Mouse (Mus musculus): ENCODE measurements around the gene Cacna2d3. TPM values are rescaled to one million over a fixed set of nuclear protein-coding genes. Genes with fewer than 3 reads are reported as not detected.
A peak's percentile ranks its signal among the peaks of the same experiment; 100 is the strongest.

The Cacna2d3 gene
- polyA plus RNA-seq, 1 experiment from 2014 or later: 16.2 TPM

- Histone ChIP-seq H3K4me1 (ENCODE audit: control insufficient read depth, insufficient read depth, low read length) (no peaks in the 10 kb centered on the region), H3K36me3 (ENCODE audit: control insufficient read depth, insufficient read depth, low read length) (no peaks in the 10 kb centered on the region), H3K27me3 (ENCODE audit: control insufficient read depth, insufficient read depth, low read length) (no peaks in the 10 kb centered on the region), H3K27ac (ENCODE audit: low read depth, low read length) (no peak overlapping the region), H3K9ac (ENCODE audit: low read length) (no peak overlapping the region), H3K4me2 (no peak overlapping the region), H3K9me3 (ENCODE audit: control insufficient read depth, low read length) (no peaks in the 10 kb centered on the region), H3K4me3 (ENCODE audit: low read depth, low read length) (no peak overlapping the region)
- ATAC-seq (ENCODE audit: low FRiP score) (no peak), DNase-seq (ENCODE audit: low spot score, missing footprints) (no peak)
- 92% methylated on average over 5 of the region's 5 CpGs for WGBS
Measured at GRCm38 (mm10) chr14:29134901-29135300, 586.8 kb downstream of the Cacna2d3 start.

GRCm38 (mm10) chr14:29130511-29130910, 591.2 kb downstream of the Cacna2d3 start:
- DNase-seq (ENCODE audit: low spot score, missing footprints): no peak
- H3K27me3 ChIP-seq (ENCODE audit: control insufficient read depth, insufficient read depth, low read length): no peaks in the 10 kb centered on the region
- H3K4me1 ChIP-seq (ENCODE audit: control insufficient read depth, insufficient read depth, low read length): no peaks in the 10 kb centered on the region
- no peaks in the 10 kb centered on the region for H3K36me3 ChIP-seq (ENCODE audit: control insufficient read depth, insufficient read depth, low read length)
- H3K9ac ChIP-seq (ENCODE audit: low read length): no peak overlapping the region
- no peak overlapping the region for H3K27ac ChIP-seq (ENCODE audit: low read depth, low read length)
- no peak overlapping the region for H3K4me2 ChIP-seq
- no peak for ATAC-seq (ENCODE audit: low FRiP score)
- no peaks in the 10 kb centered on the region for H3K9me3 ChIP-seq (ENCODE audit: control insufficient read depth, low read length)
- no peak overlapping the region for H3K4me3 ChIP-seq (ENCODE audit: low read depth, low read length)

GRCm38 (mm10) chr14:29123886-29124285, 597.8 kb downstream of the Cacna2d3 start:
- no peak overlapping the region for H3K4me3 ChIP-seq (ENCODE audit: low read depth, low read length)
- H3K27me3 ChIP-seq (ENCODE audit: control insufficient read depth, insufficient read depth, low read length): no peaks in the 10 kb centered on the region
- no peak for DNase-seq (ENCODE audit: low spot score, missing footprints)
- ATAC-seq (ENCODE audit: low FRiP score): no peak
- H3K27ac ChIP-seq (ENCODE audit: low read depth, low read length): no peak overlapping the region
- no peaks in the 10 kb centered on the region; the same call in 1 of the 2 replicates for H3K9me3 ChIP-seq (ENCODE audit: control insufficient read depth, low read length)
- no peak overlapping the region for H3K4me2 ChIP-seq
- H3K4me1 ChIP-seq (ENCODE audit: control insufficient read depth, insufficient read depth, low read length): no peaks in the 10 kb centered on the region
- H3K36me3 ChIP-seq (ENCODE audit: control insufficient read depth, insufficient read depth, low read length): no peaks in the 10 kb centered on the region
- no peak overlapping the region for H3K9ac ChIP-seq (ENCODE audit: low read length)

- no peak overlapping the region for H3K27ac ChIP-seq (ENCODE audit: low read depth, low read length)
- WGBS: 95% methylated on average over 3 of the region's 3 CpGs
- ATAC-seq (ENCODE audit: low FRiP score) (no peak), DNase-seq (ENCODE audit: low spot score, missing footprints) (no peak)
- no peaks in the 10 kb centered on the region for H3K27me3 ChIP-seq (ENCODE audit: control insufficient read depth, insufficient read depth, low read length)
- H3K36me3 ChIP-seq (ENCODE audit: control insufficient read depth, insufficient read depth, low read length): no peaks in the 10 kb centered on the region
- no peak overlapping the region for H3K4me3 ChIP-seq (ENCODE audit: low read depth, low read length)
- H3K4me1 ChIP-seq (ENCODE audit: control insufficient read depth, insufficient read depth, low read length): no peaks in the 10 kb centered on the region
- no peak overlapping the region for H3K9ac ChIP-seq (ENCODE audit: low read length)
- H3K4me2 ChIP-seq: no peak overlapping the region
- no peaks in the 10 kb centered on the region; the same call in 1 of the 2 replicates for H3K9me3 ChIP-seq (ENCODE audit: control insufficient read depth, low read length)
Measured at GRCm38 (mm10) chr14:29122749-29123148, 598.9 kb downstream of the Cacna2d3 start.

DNA sequence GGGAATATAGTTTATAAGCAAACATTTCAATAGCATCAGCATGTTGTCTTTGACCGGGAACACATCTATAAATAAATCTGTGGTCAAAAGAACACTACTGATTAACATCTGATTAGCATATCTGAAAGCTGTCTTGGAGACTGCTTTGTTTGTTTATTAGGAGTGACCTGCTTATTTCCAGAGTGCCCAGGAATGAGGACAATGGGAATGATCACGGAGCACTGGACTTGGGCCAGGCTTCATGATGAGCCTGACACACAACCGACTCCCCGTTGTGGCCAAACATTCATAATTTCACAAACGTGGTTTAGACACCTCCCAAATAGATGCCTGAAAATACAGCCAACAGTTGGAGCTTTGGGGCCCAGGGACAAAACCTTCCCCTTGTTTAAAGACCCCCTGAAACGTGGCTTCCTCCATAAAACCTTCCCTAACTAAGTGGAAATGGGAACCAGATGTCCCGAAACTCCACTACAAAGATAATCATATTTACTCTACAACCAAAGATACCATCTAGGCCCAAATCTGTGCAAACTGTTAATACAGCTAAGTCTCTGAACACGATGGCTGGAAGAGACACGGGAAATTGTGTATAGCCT, 607.7 kb downstream of the Cacna2d3 start:
- H3K27me3 ChIP-seq (ENCODE audit: control insufficient read depth, insufficient read depth, low read length): no peaks in the 10 kb centered on the region
- no peak overlapping the region for H3K9ac ChIP-seq (ENCODE audit: low read length)
- ATAC-seq (ENCODE audit: low FRiP score) (no peak), DNase-seq (ENCODE audit: low spot score, missing footprints) (no peak)
- no peaks in the 10 kb centered on the region for H3K4me1 ChIP-seq (ENCODE audit: control insufficient read depth, insufficient read depth, low read length)
- no peak overlapping the region for H3K4me2 ChIP-seq
- H3K36me3 ChIP-seq (ENCODE audit: control insufficient read depth, insufficient read depth, low read length): no peaks in the 10 kb centered on the region
- no peaks in the 10 kb centered on the region; the same call in 1 of the 2 replicates for H3K9me3 ChIP-seq (ENCODE audit: control insufficient read depth, low read length)
- no peak overlapping the region for H3K27ac ChIP-seq (ENCODE audit: low read depth, low read length)
- no peak overlapping the region for H3K4me3 ChIP-seq (ENCODE audit: low read depth, low read length)
- WGBS: 61% methylated on average over 9 of the region's 9 CpGs

GRCm38 (mm10) chr14:29111666-29112065, 610.0 kb downstream of the Cacna2d3 start:
- Histone ChIP-seq H3K4me3 (ENCODE audit: low read depth, low read length) (no peak overlapping the region), H3K4me2 (no peak overlapping the region), H3K4me1 (ENCODE audit: control insufficient read depth, insufficient read depth, low read length) (no peaks in the 10 kb centered on the region), H3K27me3 (ENCODE audit: control insufficient read depth, insufficient read depth, low read length) (no peaks in the 10 kb centered on the region), H3K9me3 (ENCODE audit: control insufficient read depth, low read length) (no peaks in the 10 kb centered on the region; the same call in 1 of the 2 replicates), H3K36me3 (ENCODE audit: control insufficient read depth, insufficient read depth, low read length) (no peaks in the 10 kb centered on the region), H3K9ac (ENCODE audit: low read length) (no peak overlapping the region), H3K27ac (ENCODE audit: low read depth, low read length) (no peak overlapping the region)
- 89% methylated on average over 6 of the region's 6 CpGs for WGBS
- no peak for DNase-seq (ENCODE audit: low spot score, missing footprints)
- ATAC-seq (ENCODE audit: low FRiP score): no peak

- DNase-seq (ENCODE audit: low spot score, missing footprints) (peak; percentile 92), ATAC-seq (ENCODE audit: low FRiP score) (no peak)
- Histone ChIP-seq H3K4me2 (no peak overlapping the region), H3K9me3 (ENCODE audit: control insufficient read depth, low read length) (no peaks in the 10 kb centered on the region; the same call in 1 of the 2 replicates), H3K4me1 (ENCODE audit: control insufficient read depth, insufficient read depth, low read length) (peaks cover 1% of the 10 kb centered on the region; the same call in 1 of the 2 replicates), H3K27ac (ENCODE audit: low read depth, low read length) (no peak overlapping the region), H3K4me3 (ENCODE audit: low read depth, low read length) (no peak overlapping the region), H3K27me3 (ENCODE audit: control insufficient read depth, insufficient read depth, low read length) (no peaks in the 10 kb centered on the region), H3K36me3 (ENCODE audit: control insufficient read depth, insufficient read depth, low read length) (no peaks in the 10 kb centered on the region), H3K9ac (ENCODE audit: low read length) (no peak overlapping the region)
- WGBS: 77% methylated on average over 9 of the region's 9 CpGs
Measured at GRCm38 (mm10) chr14:29110351-29111091, 611.1 kb downstream of the Cacna2d3 start.

DNA sequence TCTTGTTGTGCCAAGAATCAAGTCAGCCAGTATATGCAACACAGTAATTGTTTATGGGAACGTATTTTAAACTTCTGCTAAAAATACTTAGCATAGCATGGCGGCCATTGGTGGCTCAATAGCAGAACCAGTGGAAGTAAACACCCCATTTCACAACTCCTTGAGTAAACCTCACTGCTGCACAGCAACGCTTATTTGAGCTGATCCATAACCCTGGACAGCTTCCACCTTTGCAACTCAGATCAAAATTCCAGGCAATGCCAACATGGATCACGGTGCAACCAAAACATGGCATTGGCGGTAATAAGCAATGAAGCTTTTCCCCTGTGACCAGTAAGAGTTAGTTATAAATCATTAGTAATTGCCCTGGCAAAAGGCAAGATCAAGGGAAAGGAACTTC, 614.2 kb downstream of the Cacna2d3 start:
- Histone ChIP-seq H3K36me3 (ENCODE audit: control insufficient read depth, insufficient read depth, low read length) (no peaks in the 10 kb centered on the region), H3K4me3 (ENCODE audit: low read depth, low read length) (no peak overlapping the region), H3K4me1 (ENCODE audit: control insufficient read depth, insufficient read depth, low read length) (peaks cover 4% of the 10 kb centered on the region; the same call in 1 of the 2 replicates), H3K4me2 (no peak overlapping the region), H3K27me3 (ENCODE audit: control insufficient read depth, insufficient read depth, low read length) (no peaks in the 10 kb centered on the region), H3K9me3 (ENCODE audit: control insufficient read depth, low read length) (no peaks in the 10 kb centered on the region; the same call in 1 of the 2 replicates), H3K9ac (ENCODE audit: low read length) (no peak overlapping the region), H3K27ac (ENCODE audit: low read depth, low read length) (no peak overlapping the region)
- 91% methylated on average over 5 of the region's 5 CpGs for WGBS
- ATAC-seq (ENCODE audit: low FRiP score): no peak
- DNase-seq (ENCODE audit: low spot score, missing footprints): no peak

- 86% methylated on average over 12 of the region's 12 CpGs for WGBS
- H3K36me3 ChIP-seq (ENCODE audit: control insufficient read depth, insufficient read depth, low read length): no peaks in the 10 kb centered on the region
- H3K27me3 ChIP-seq (ENCODE audit: control insufficient read depth, insufficient read depth, low read length): no peaks in the 10 kb centered on the region
- no peak for DNase-seq (ENCODE audit: low spot score, missing footprints)
- H3K9me3 ChIP-seq (ENCODE audit: control insufficient read depth, low read length): no peaks in the 10 kb centered on the region
- no peak for ATAC-seq (ENCODE audit: low FRiP score)
- H3K27ac ChIP-seq (ENCODE audit: low read depth, low read length): no peak overlapping the region
- H3K9ac ChIP-seq (ENCODE audit: low read length): no peak overlapping the region
- H3K4me3 ChIP-seq (ENCODE audit: low read depth, low read length): no peak overlapping the region
- no peaks in the 10 kb centered on the region for H3K4me1 ChIP-seq (ENCODE audit: control insufficient read depth, insufficient read depth, low read length)
- H3K4me2 ChIP-seq: no peak overlapping the region
Measured at GRCm38 (mm10) chr14:29097776-29098175, 623.9 kb downstream of the Cacna2d3 start.
